Mouse (Mus musculus): ENCODE data around the gene Shc3. TPM values are rescaled to one million over a fixed set of nuclear protein-coding genes. Genes with fewer than 3 reads are reported as not detected.

Shc3 gene
- polyA plus RNA-seq, 1 experiment from 2014 or later, result 6.6 TPM

GRCm38 (mm10) chr13:51392256-51392655, 177.0 kb downstream of the Shc3 start:
- ATAC-seq (ENCODE audit: low read depth), result no peak
- WGBS, result 33% methylated on average over 1 of the region's 1 CpGs
- H3K27me3 ChIP-seq (ENCODE audit: control insufficient read depth, insufficient read depth, low read length), result no peaks in the 10 kb centered on the region

GRCm38 (mm10) chr13:51391359-51391916, 177.8 kb downstream of the Shc3 start:
- H3K4me3 ChIP-seq (ENCODE audit: low read depth, low read length), result no peak overlapping the region
- ATAC-seq (ENCODE audit: low read depth), result no peak
- H3K4me2 ChIP-seq (ENCODE audit: low read depth, low read length), result no peak overlapping the region
- 86% methylated on average over 6 of the region's 6 CpGs for WGBS
- no peaks in the 10 kb centered on the region; the same call in 1 of the 2 replicates for H3K9me3 ChIP-seq (ENCODE audit: control insufficient read depth, low read length)
- no peak overlapping the region for H3K9ac ChIP-seq (replicated peaks; ENCODE audit: low read depth, low read length)
- no peaks in the 10 kb centered on the region for H3K27me3 ChIP-seq (ENCODE audit: control insufficient read depth, insufficient read depth, low read length)
- no peak overlapping the region for H3K27ac ChIP-seq (ENCODE audit: low read depth, low read length)
- no peaks in the 10 kb centered on the region for H3K36me3 ChIP-seq (ENCODE audit: control insufficient read depth, insufficient read depth, low read length)
- no peaks in the 10 kb centered on the region for H3K4me1 ChIP-seq (ENCODE audit: control insufficient read depth, insufficient read depth, low read length)

More at GRCm38 (mm10) chr13:51392256-51392655, 177.0 kb downstream of the Shc3 start:
- no peak overlapping the region for H3K4me2 ChIP-seq (ENCODE audit: low read depth, low read length)
- H3K9me3 ChIP-seq (ENCODE audit: control insufficient read depth, low read length), result no peaks in the 10 kb centered on the region; the same call in 1 of the 2 replicates
- H3K36me3 ChIP-seq (ENCODE audit: control insufficient read depth, insufficient read depth, low read length), result no peaks in the 10 kb centered on the region
- H3K4me3 ChIP-seq (ENCODE audit: low read depth, low read length), result no peak overlapping the region
- no peak overlapping the region for H3K27ac ChIP-seq (ENCODE audit: low read depth, low read length)
- no peaks in the 10 kb centered on the region for H3K4me1 ChIP-seq (ENCODE audit: control insufficient read depth, insufficient read depth, low read length)
- H3K9ac ChIP-seq (replicated peaks; ENCODE audit: low read depth, low read length), result no peak overlapping the region

- H3K4me2 ChIP-seq (ENCODE audit: low read depth, low read length), result no peak overlapping the region
- no peak overlapping the region for H3K9ac ChIP-seq (replicated peaks; ENCODE audit: low read depth, low read length)
- H3K4me3 ChIP-seq (ENCODE audit: low read depth, low read length), result no peak overlapping the region
- H3K27ac ChIP-seq (ENCODE audit: low read depth, low read length), result no peak overlapping the region
- H3K9me3 ChIP-seq (ENCODE audit: control insufficient read depth, low read length), result no peaks in the 10 kb centered on the region; the same call in 1 of the 2 replicates
- no peaks in the 10 kb centered on the region for H3K4me1 ChIP-seq (ENCODE audit: control insufficient read depth, insufficient read depth, low read length)
- 78% methylated on average over 4 of the region's 4 CpGs for WGBS
- H3K36me3 ChIP-seq (ENCODE audit: control insufficient read depth, insufficient read depth, low read length), result no peaks in the 10 kb centered on the region
- no peaks in the 10 kb centered on the region for H3K27me3 ChIP-seq (ENCODE audit: control insufficient read depth, insufficient read depth, low read length)
- ATAC-seq (ENCODE audit: low read depth), result no peak
These were observed 178.8 kb downstream of the Shc3 start for GRCm38 (mm10) chr13:51390398-51390797.

- Histone ChIP-seq H3K36me3 (ENCODE audit: control insufficient read depth, insufficient read depth, low read length) (no peaks in the 10 kb centered on the region), H3K4me2 (ENCODE audit: low read depth, low read length) (no peak overlapping the region), H3K4me3 (ENCODE audit: low read depth, low read length) (no peak overlapping the region), H3K27me3 (ENCODE audit: control insufficient read depth, insufficient read depth, low read length) (no peaks in the 10 kb centered on the region), H3K4me1 (ENCODE audit: control insufficient read depth, insufficient read depth, low read length) (no peaks in the 10 kb centered on the region), H3K27ac (ENCODE audit: low read depth, low read length) (no peak overlapping the region), H3K9ac (replicated peaks; ENCODE audit: low read depth, low read length) (no peak overlapping the region), H3K9me3 (ENCODE audit: control insufficient read depth, low read length) (no peaks in the 10 kb centered on the region)
- WGBS, result 58% methylated on average over 4 of the region's 4 CpGs
- no peak for ATAC-seq (ENCODE audit: low read depth)
These were observed 181.3 kb downstream of the Shc3 start for GRCm38 (mm10) chr13:51387908-51388307.

GRCm38 (mm10) chr13:51384899-51385298, 184.3 kb downstream of the Shc3 start:
- Histone ChIP-seq H3K9ac (replicated peaks; ENCODE audit: low read depth, low read length) (no peak overlapping the region), H3K4me1 (ENCODE audit: control insufficient read depth, insufficient read depth, low read length) (no peaks in the 10 kb centered on the region), H3K27ac (ENCODE audit: low read depth, low read length) (no peak overlapping the region), H3K4me2 (ENCODE audit: low read depth, low read length) (no peak overlapping the region), H3K27me3 (ENCODE audit: control insufficient read depth, insufficient read depth, low read length) (no peaks in the 10 kb centered on the region), H3K9me3 (ENCODE audit: control insufficient read depth, low read length) (no peaks in the 10 kb centered on the region), H3K4me3 (ENCODE audit: low read depth, low read length) (no peak overlapping the region), H3K36me3 (ENCODE audit: control insufficient read depth, insufficient read depth, low read length) (no peaks in the 10 kb centered on the region)
- ATAC-seq (ENCODE audit: low read depth), result no peak
- 78% methylated on average over 2 of the region's 2 CpGs for WGBS

- H3K9me3 ChIP-seq (ENCODE audit: control insufficient read depth, low read length), result no peaks in the 10 kb centered on the region
- H3K9ac ChIP-seq (replicated peaks; ENCODE audit: low read depth, low read length), result no peak overlapping the region
- no peaks in the 10 kb centered on the region for H3K36me3 ChIP-seq (ENCODE audit: control insufficient read depth, insufficient read depth, low read length)
- H3K4me3 ChIP-seq (ENCODE audit: low read depth, low read length), result no peak overlapping the region
- ATAC-seq (ENCODE audit: low read depth), result no peak
- no peaks in the 10 kb centered on the region for H3K27me3 ChIP-seq (ENCODE audit: control insufficient read depth, insufficient read depth, low read length)
- H3K4me1 ChIP-seq (ENCODE audit: control insufficient read depth, insufficient read depth, low read length), result peaks cover 3% of the 10 kb centered on the region; the same call in 1 of the 2 replicates
- 91% methylated on average over 6 of the region's 6 CpGs for WGBS
- no peak overlapping the region for H3K27ac ChIP-seq (ENCODE audit: low read depth, low read length)
- H3K4me2 ChIP-seq (ENCODE audit: low read depth, low read length), result no peak overlapping the region
These were observed 187.7 kb downstream of the Shc3 start for GRCm38 (mm10) chr13:51381498-51381897.

Other genes with a start within 250 kb of the Shc3 start
- 5.9 and 12.8 TPM in 2 replicates for gene S1pr3, start 160.8 kb downstream of the Shc3 start, polyA plus RNA-seq (2014; fragmentation: Nextera tagmentation; extraction: Ambion mirVana)
- 24.5 and 34.5 TPM in 2 replicates for gene Cks2, start 75.8 kb upstream of the Shc3 start, polyA plus RNA-seq (2014; fragmentation: Nextera tagmentation; extraction: Ambion mirVana)
- 29.6 and 33.9 TPM in 2 replicates for gene Secisbp2, start 82.3 kb upstream of the Shc3 start, polyA plus RNA-seq (2014; fragmentation: Nextera tagmentation; extraction: Ambion mirVana)
- 17.4 and 20.9 TPM in 2 replicates for gene Sema4d, start 224.3 kb upstream of the Shc3 start, polyA plus RNA-seq (2014; fragmentation: Nextera tagmentation; extraction: Ambion mirVana)

Data from neural tube, embryonic 14.5 days (tissue).